In the genomic region with DNA sequence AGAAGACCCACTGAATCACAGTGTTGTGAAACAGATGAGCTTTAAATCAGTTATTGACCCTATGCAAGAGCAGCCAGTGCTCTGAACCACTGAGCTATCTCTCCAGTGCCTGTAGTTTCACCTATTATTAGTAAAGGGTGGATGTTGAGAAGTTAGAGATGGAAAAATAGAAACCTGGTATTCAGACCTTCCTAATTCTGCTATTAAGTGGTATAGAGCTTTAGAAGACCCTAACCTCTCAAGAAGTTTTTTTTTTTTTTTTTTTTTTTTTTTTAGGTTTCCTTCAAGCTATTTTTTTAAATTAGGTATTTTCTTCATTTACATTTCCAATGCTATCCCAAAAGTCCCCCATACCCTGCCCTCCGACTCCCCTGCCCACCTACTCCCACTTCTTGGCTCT, we compare ENCODE assay signal across 10 mouse cellular contexts. TPM values are rescaled to one million over a fixed set of nuclear protein-coding genes. Genes with fewer than 3 reads are reported as not detected.
A peak's percentile ranks its signal among the peaks of the same experiment; 100 is the strongest.
DNase-seq lines count a peak whose midpoint lies in the region; ATAC-seq and TF ChIP-seq lines count a peak whose summit lies in the region.
"Had no signal": no experiment of that assay in that cellular context is flagged by ENCODE, and none has a peak within 500 bp of the region (broad histone marks: within the 10 kb centered on the region; RNA-seq: fewer than 3 reads in every experiment).

No protein-coding gene starts in this region.

- peak overlapping the region; percentile 77; the same call in 1 of the 2 replicates for H3K9ac ChIP-seq in kidney, embryonic 14.5 days (ENCODE audit: low read depth, low read length)
- H3K9ac ChIP-seq in embryonic facial prominence, embryonic 12.5 days: peak overlapping the region; percentile 75
- peak overlapping the region; percentile 69; the same call in 1 of the 2 replicates for H3K9ac ChIP-seq in hindbrain, postnatal 0 days (replicated peaks; ENCODE audit: low read length)
- H3K9ac ChIP-seq in midbrain, embryonic 15.5 days: peak overlapping the region; percentile 67

- peak overlapping the region; percentile 76 for H3K4me3 ChIP-seq in kidney, embryonic 14.5 days (ENCODE audit: low read length)
- peak overlapping the region; percentile 63 for H3K4me3 ChIP-seq in embryonic facial prominence, embryonic 12.5 days
- peak overlapping the region; percentile 64 for H3K4me3 ChIP-seq in hindbrain, postnatal 0 days (ENCODE audit: low read length)
- H3K4me3 ChIP-seq in midbrain, embryonic 15.5 days: peak overlapping the region; percentile 72

- WGBS in kidney, embryonic 14.5 days: 80% methylated on average over 1 of the region's 1 CpGs
- WGBS in embryonic facial prominence, embryonic 12.5 days: 96% methylated on average over 1 of the region's 1 CpGs
- 77% methylated on average over 1 of the region's 1 CpGs for WGBS in hindbrain, postnatal 0 days
- WGBS in midbrain, embryonic 15.5 days: 95% methylated on average over 1 of the region's 1 CpGs

- peaks cover 13% of the 10 kb centered on the region for H3K4me1 ChIP-seq in kidney, embryonic 14.5 days (ENCODE audit: control insufficient read depth, insufficient read depth, low read length)
- peaks cover 18% of the 10 kb centered on the region for H3K4me1 ChIP-seq in embryonic facial prominence, embryonic 12.5 days
- peaks cover 27% of the 10 kb centered on the region for H3K4me1 ChIP-seq in hindbrain, postnatal 0 days (ENCODE audit: insufficient read depth, low read length)
- peaks cover 51% of the 10 kb centered on the region for H3K4me1 ChIP-seq in midbrain, embryonic 15.5 days

- ATAC-seq in kidney, embryonic 14.5 days (ENCODE audit: low FRiP score, low TSS enrichment): no peak
- ATAC-seq in embryonic facial prominence, embryonic 12.5 days (ENCODE audit: insufficient number of reproducible peaks, insufficient read depth, low FRiP score, low TSS enrichment): no peak
- no peak for ATAC-seq in hindbrain, postnatal 0 days
- ATAC-seq in midbrain, embryonic 15.5 days (replicated peaks): no peak

- no peak for TF ChIP-seq CTCF in hindbrain, postnatal 0 days (IDR thresholded peaks at IDR 0.05; ENCODE audit: low read depth)

- H3K36me3 ChIP-seq in kidney, embryonic 14.5 days (ENCODE audit: control insufficient read depth, insufficient read depth, low read length): peaks cover 24% of the 10 kb centered on the region
- H3K36me3 ChIP-seq in embryonic facial prominence, embryonic 12.5 days: peaks cover 24% of the 10 kb centered on the region
- 0 out of 2 replicates have a peak, but pooled peaks cover 5% of the 10 kb centered on the region for H3K36me3 ChIP-seq in hindbrain, postnatal 0 days (ENCODE audit: insufficient read depth, low read length)
- 0 out of 2 replicates have a peak, but pooled peaks cover 8% of the 10 kb centered on the region for H3K36me3 ChIP-seq in midbrain, embryonic 15.5 days (replicated peaks)

- no peaks in the 10 kb centered on the region for H3K27me3 ChIP-seq in kidney, embryonic 14.5 days (ENCODE audit: control insufficient read depth, insufficient read depth, low read length)
- H3K27me3 ChIP-seq in embryonic facial prominence, embryonic 12.5 days: no peaks in the 10 kb centered on the region
- H3K27me3 ChIP-seq in hindbrain, postnatal 0 days (ENCODE audit: insufficient read depth, low read length): no peaks in the 10 kb centered on the region
- H3K27me3 ChIP-seq in midbrain, embryonic 15.5 days (replicated peaks): no peaks in the 10 kb centered on the region

- DNase-seq in kidney, postnatal 4 days: no peak
- DNase-seq in hindbrain, postnatal 0 days (ENCODE audit: low spot score): no peak
- DNase-seq in adrenal gland, postnatal 36 days: no peak
- DNase-seq in cerebellum, postnatal 4 days (ENCODE audit: low spot score in 2 of 2): no peak
- no peak for DNase-seq in retina, embryonic 14.5 days (ENCODE audit: low spot score)
- DNase-seq: kidney, adult 11 months had no signal

- H3K4me2 ChIP-seq in kidney, embryonic 14.5 days (replicated peaks; ENCODE audit: low read depth, low read length): peak overlapping the region; percentile 63
- peak overlapping the region; percentile 91 for H3K4me2 ChIP-seq in embryonic facial prominence, embryonic 12.5 days (replicated peaks)
- peak overlapping the region; percentile 82 for H3K4me2 ChIP-seq in hindbrain, postnatal 0 days (ENCODE audit: low read depth, low read length)
- peak overlapping the region; percentile 80 for H3K4me2 ChIP-seq in midbrain, embryonic 15.5 days

- H3K9me3 ChIP-seq in kidney, embryonic 14.5 days (ENCODE audit: control insufficient read depth, low read length): no peaks in the 10 kb centered on the region
- no peaks in the 10 kb centered on the region for H3K9me3 ChIP-seq in embryonic facial prominence, embryonic 12.5 days
- no peaks in the 10 kb centered on the region for H3K9me3 ChIP-seq in hindbrain, postnatal 0 days (ENCODE audit: low read length)
- no peaks in the 10 kb centered on the region for H3K9me3 ChIP-seq in midbrain, embryonic 15.5 days

- no peak overlapping the region for H3K27ac ChIP-seq in kidney, embryonic 14.5 days (ENCODE audit: low read depth, low read length)
- H3K27ac ChIP-seq in embryonic facial prominence, embryonic 12.5 days: no peak overlapping the region
- H3K27ac ChIP-seq in hindbrain, postnatal 0 days: no peak overlapping the region
- H3K27ac ChIP-seq in midbrain, embryonic 15.5 days: no peak overlapping the region

RNA-seq across cellular contexts. Expression of a gene that starts 5.6 kb away (rescaled TPM):
- polyA plus RNA-seq in kidney, embryonic 14.5 days (2014; fragmentation: Nextera tagmentation; extraction: Ambion mirVana): 35.1 and 83.8 TPM in 2 replicates
- polyA plus RNA-seq in embryonic facial prominence, embryonic 12.5 days (2016; fragmentation: Nextera tagmentation; extraction: Ambion mirVana): 65.7 and 67.9 TPM in 2 replicates
- total RNA-seq in hindbrain, postnatal 0 days (2014; rRNA removed): 208 and 209 TPM in 2 replicates
- 86.3 and 94.8 TPM in 2 replicates for polyA plus RNA-seq in hindbrain, postnatal 0 days (2015; fragmentation: Nextera tagmentation; extraction: Ambion mirVana)
- 118 and 127 TPM in 2 replicates for polyA plus RNA-seq in midbrain, embryonic 15.5 days (2015; fragmentation: Nextera tagmentation; extraction: Ambion mirVana)
- 100 to 1,000 TPM; 109 to 114 TPM for total RNA-seq in adrenal gland, postnatal 36 days (2021)

RNA-seq across cellular contexts. Expression of a gene that starts 6.7 kb away (rescaled TPM):
- 0.10 and 0.18 TPM in 2 replicates for polyA plus RNA-seq in kidney, embryonic 14.5 days (2014; fragmentation: Nextera tagmentation; extraction: Ambion mirVana)
- 0.73 and 0.88 TPM in 2 replicates for polyA plus RNA-seq in embryonic facial prominence, embryonic 12.5 days (2016; fragmentation: Nextera tagmentation; extraction: Ambion mirVana)
- total RNA-seq in hindbrain, postnatal 0 days (2014; rRNA removed): not detected in 2 replicates
- polyA plus RNA-seq in hindbrain, postnatal 0 days (2015; fragmentation: Nextera tagmentation; extraction: Ambion mirVana): 0.05 TPM in 1 of 2 replicates, not detected in the other
- 0.08 TPM in 1 of 2 replicates, not detected in the other for polyA plus RNA-seq in midbrain, embryonic 15.5 days (2015; fragmentation: Nextera tagmentation; extraction: Ambion mirVana)
- total RNA-seq in adrenal gland, postnatal 36 days (2021): not detected
- polyA plus RNA-seq: cortical plate, adult 2 months had no signal

RNA-seq across cellular contexts. Expression of a gene that starts 9.2 kb away (rescaled TPM):
- 10.7 and 13.7 TPM in 2 replicates for polyA plus RNA-seq in kidney, embryonic 14.5 days (2014; fragmentation: Nextera tagmentation; extraction: Ambion mirVana)
- 14.9 and 15.5 TPM in 2 replicates for polyA plus RNA-seq in embryonic facial prominence, embryonic 12.5 days (2016; fragmentation: Nextera tagmentation; extraction: Ambion mirVana)
- total RNA-seq in hindbrain, postnatal 0 days (2014; rRNA removed): 10.5 and 15.5 TPM in 2 replicates
- polyA plus RNA-seq in hindbrain, postnatal 0 days (2015; fragmentation: Nextera tagmentation; extraction: Ambion mirVana): 11.5 and 12.8 TPM in 2 replicates
- 18.4 and 18.6 TPM in 2 replicates for polyA plus RNA-seq in midbrain, embryonic 15.5 days (2015; fragmentation: Nextera tagmentation; extraction: Ambion mirVana)
- 10 to 100 TPM; 14.8 to 18.3 TPM for total RNA-seq in adrenal gland, postnatal 36 days (2021)
